Comparison of ENCODE assay signal across 21 mouse cellular contexts in the genomic region with DNA sequence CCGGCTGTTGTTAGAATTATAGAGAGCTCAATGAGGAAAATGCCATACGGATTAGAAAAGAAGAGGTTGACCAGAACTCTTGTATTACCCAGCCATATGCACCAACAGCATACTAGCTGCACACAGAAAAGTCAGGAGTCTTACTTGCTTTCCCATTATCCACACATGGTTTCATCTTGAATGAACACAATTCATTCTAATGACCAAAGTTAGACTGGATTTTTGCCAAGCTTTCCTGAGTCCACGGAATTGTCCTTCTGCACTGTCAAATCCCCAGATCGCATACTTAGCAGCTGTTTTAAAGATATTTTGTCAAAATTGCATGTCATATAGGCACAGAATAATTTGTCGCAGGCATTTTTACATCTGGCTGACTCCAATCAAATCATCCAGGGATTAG.
DNase-seq lines count a peak whose midpoint lies in the region; ATAC-seq and TF ChIP-seq lines count a peak whose summit lies in the region.
"Had no signal": no experiment of that assay in that cellular context is flagged by ENCODE, and none has a peak within 500 bp of the region (broad histone marks: within the 10 kb centered on the region; RNA-seq: fewer than 3 reads in every experiment).

No protein-coding gene starts in this region.

- no peaks in the 10 kb centered on the region for H3K27me3 ChIP-seq in forebrain, embryonic 14.5 days (replicated peaks; ENCODE audit: control insufficient read depth, insufficient read depth, low read length)
- no peaks in the 10 kb centered on the region for H3K27me3 ChIP-seq in forebrain, embryonic 16.5 days (replicated peaks; ENCODE audit: control insufficient read depth, insufficient read depth, low read length)
- no peaks in the 10 kb centered on the region for H3K27me3 ChIP-seq in lung, embryonic 14.5 days (ENCODE audit: insufficient read depth, low read length)
- H3K27me3 ChIP-seq: embryonic facial prominence, embryonic 12.5 days; forebrain, embryonic 13.5 days; heart, embryonic 15.5 days; hindbrain, embryonic 13.5 days; Patski had no signal

- no peaks in the 10 kb centered on the region for H3K36me3 ChIP-seq in forebrain, embryonic 14.5 days (ENCODE audit: control insufficient read depth, insufficient read depth, low read length)
- no peaks in the 10 kb centered on the region for H3K36me3 ChIP-seq in forebrain, embryonic 16.5 days (ENCODE audit: control insufficient read depth, insufficient read depth)
- no peaks in the 10 kb centered on the region for H3K36me3 ChIP-seq in lung, embryonic 14.5 days (ENCODE audit: insufficient read depth)
- H3K36me3 ChIP-seq: embryonic facial prominence, embryonic 12.5 days; heart, embryonic 15.5 days; hindbrain, embryonic 13.5 days had no signal

- no peaks in the 10 kb centered on the region for H3K4me1 ChIP-seq in forebrain, embryonic 14.5 days (ENCODE audit: control insufficient read depth, insufficient read depth, low read length)
- no peaks in the 10 kb centered on the region for H3K4me1 ChIP-seq in forebrain, embryonic 16.5 days (replicated peaks; ENCODE audit: control insufficient read depth, insufficient read depth, low read length)
- no peaks in the 10 kb centered on the region for H3K4me1 ChIP-seq in lung, embryonic 14.5 days (ENCODE audit: insufficient read depth)
- H3K4me1 ChIP-seq: forebrain, embryonic 13.5 days; heart, embryonic 15.5 days; hindbrain, embryonic 13.5 days had no signal

- no peak for TF ChIP-seq CTCF in lung, embryonic 14.5 days (IDR thresholded peaks at IDR 0.05; ENCODE audit: low read depth)
- TF ChIP-seq CTCF in brain, embryonic 14.5 days (IDR thresholded peaks at IDR 0.05; ENCODE audit: borderline replicate concordance, extremely low read depth, insufficient read depth, insufficient read length): no peak

- ATAC-seq in forebrain, embryonic 14.5 days: no peak
- ATAC-seq in forebrain, embryonic 16.5 days: no peak
- no peak for ATAC-seq in lung, embryonic 14.5 days (ENCODE audit: insufficient read depth)
- ATAC-seq: activated CD4-positive, CD25-positive, alpha-beta regulatory T cell, adult 4 months; forebrain, embryonic 13.5 days; Patski had no signal

- H3K9ac ChIP-seq in forebrain, embryonic 14.5 days (ENCODE audit: low read length): no peak overlapping the region
- no peak overlapping the region for H3K9ac ChIP-seq in forebrain, embryonic 16.5 days (replicated peaks; ENCODE audit: low read depth, low read length)
- no peak overlapping the region for H3K9ac ChIP-seq in lung, embryonic 14.5 days
- H3K9ac ChIP-seq: embryonic facial prominence, embryonic 12.5 days; forebrain, embryonic 13.5 days; heart, embryonic 15.5 days; hindbrain, embryonic 13.5 days had no signal

- no peak overlapping the region for H3K4me3 ChIP-seq in forebrain, embryonic 14.5 days (ENCODE audit: low read depth, low read length)
- no peak overlapping the region for H3K4me3 ChIP-seq in forebrain, embryonic 16.5 days (replicated peaks; ENCODE audit: low read length)
- no peak overlapping the region for H3K4me3 ChIP-seq in lung, embryonic 14.5 days (ENCODE audit: low read depth, low read length)
- H3K4me3 ChIP-seq: embryonic facial prominence, embryonic 12.5 days; forebrain, embryonic 13.5 days; heart, embryonic 15.5 days; hindbrain, embryonic 13.5 days had no signal

- no peak for TF ChIP-seq POLR2A in brain, embryonic 14.5 days (IDR thresholded peaks at IDR 0.05; ENCODE audit: borderline replicate concordance, extremely low read depth, insufficient read depth, insufficient read length, poor library complexity, severe bottlenecking)

- 73% methylated on average over 5 of the region's 5 CpGs for WGBS in forebrain, embryonic 14.5 days
- 61% methylated on average over 5 of the region's 5 CpGs for WGBS in forebrain, embryonic 16.5 days
- WGBS in lung, embryonic 14.5 days: 64% methylated on average over 5 of the region's 5 CpGs

- H3K4me2 ChIP-seq in forebrain, embryonic 14.5 days (ENCODE audit: low read length): no peak overlapping the region
- no peak overlapping the region for H3K4me2 ChIP-seq in forebrain, embryonic 16.5 days (ENCODE audit: low read length)
- no peak overlapping the region for H3K4me2 ChIP-seq in lung, embryonic 14.5 days
- H3K4me2 ChIP-seq: embryonic facial prominence, embryonic 12.5 days; forebrain, embryonic 13.5 days; heart, embryonic 11.5 days; heart, embryonic 15.5 days; hindbrain, embryonic 13.5 days had no signal

- no peaks in the 10 kb centered on the region for H3K9me3 ChIP-seq in forebrain, embryonic 14.5 days (replicated peaks; ENCODE audit: control insufficient read depth, low read length)
- H3K9me3 ChIP-seq in forebrain, embryonic 16.5 days (ENCODE audit: control insufficient read depth, low read length): no peaks in the 10 kb centered on the region
- H3K9me3 ChIP-seq in lung, embryonic 14.5 days (ENCODE audit: low read depth, low read length): no peaks in the 10 kb centered on the region
- H3K9me3 ChIP-seq: embryonic facial prominence, embryonic 12.5 days; forebrain, embryonic 13.5 days; heart, embryonic 15.5 days; hindbrain, embryonic 13.5 days had no signal

- DNase-seq in forebrain, embryonic 14.5 days (ENCODE audit: low spot score): peak; percentile 37
- peak; percentile 24 for DNase-seq in lung, embryonic 14.5 days
- no peak for DNase-seq in lung, postnatal 25 days (ENCODE audit: low spot score)
- peak; percentile 39 for DNase-seq in brain, embryonic 14.5 days (ENCODE audit: low read depth)
- DNase-seq in spleen, postnatal 4 days (ENCODE audit: low spot score in 2 of 2): no peak
- no peak for DNase-seq in heart, adult 8-10 months (ENCODE audit: low spot score)
- DNase-seq: adrenal gland, adult 2 months; adrenal gland, postnatal 25 days; cerebellum, adult 2 months; cerebellum, postnatal 10 days; gastrocnemius, postnatal 10 days; heart, adult 18-20 months; heart, postnatal 14 days had no signal

- H3K27ac ChIP-seq in forebrain, embryonic 14.5 days (ENCODE audit: low read depth, low read length): no peak overlapping the region
- no peak overlapping the region for H3K27ac ChIP-seq in forebrain, embryonic 16.5 days (ENCODE audit: low read length)
- no peak overlapping the region for H3K27ac ChIP-seq in lung, embryonic 14.5 days (ENCODE audit: low read depth)
- H3K27ac ChIP-seq: forebrain, embryonic 13.5 days; heart, embryonic 15.5 days; hindbrain, embryonic 13.5 days had no signal

Comparison
In these comparisons a context has a peak if more than half of its experiments do, and no peak if none do; other contexts are left out.
1. DNase-seq: peak in forebrain, embryonic 14.5 days (single experiment), lung, embryonic 14.5 days (single experiment) and brain, embryonic 14.5 days (single experiment); none in lung, postnatal 25 days (single experiment), spleen, postnatal 4 days (0 of 2) and heart, adult 8-10 months (single experiment).